Mouse (Mus musculus): Measurements from ENCODE around the gene Chil4. TPM values are rescaled to one million over a fixed set of nuclear protein-coding genes. Genes with fewer than 3 reads are reported as not detected.

Gene Chil4
- total RNA-seq (2023; ENCODE audit: inconsistent age) = not detected in 4 replicates

GRCm38 (mm10) chr3:106219407-106219806 lies at the start of gene Chil4:
Gene Chil4 (minus strand): TSS chr3:106219507.

GRCm38 (mm10) chr3:106167464-106167863 lies 51.8 kb downstream of the Chil4 start, which contains the start of gene Chil3:
Gene Chil3 (minus strand): TSS chr3:106167564.

Other genes starting within 250 kb of the Chil4 start
- gene Ovgp1, start 245.8 kb downstream of the Chil4 start, total RNA-seq (2023; ENCODE audit: inconsistent age) = 1.8 to 3.6 TPM (median 3.1 TPM) in 4 replicates
- 0.58 to 2.5 TPM (median 1.2 TPM) in 3 of 4 replicates, not detected in the other for gene Pifo, start 204.9 kb downstream of the Chil4 start, total RNA-seq (2023; ENCODE audit: inconsistent age)
- gene Chil5, start 186.7 kb downstream of the Chil4 start, total RNA-seq (2023; ENCODE audit: inconsistent age) = not detected in 4 replicates
- gene Chia1, start 106.3 kb downstream of the Chil4 start, total RNA-seq (2023; ENCODE audit: inconsistent age) = not detected in 4 replicates
- gene Chil3, start 51.9 kb downstream of the Chil4 start, total RNA-seq (2023; ENCODE audit: inconsistent age) = 0.45 to 1.8 TPM (median 0.57 TPM) in 4 replicates
- 1.1 to 1.5 TPM (median 1.3 TPM) in 4 replicates for gene Chil6, start 186.7 kb upstream of the Chil4 start, total RNA-seq (2023; ENCODE audit: inconsistent age)